In genomic region chr16:62936316-62936715, GRCm38 (mm10) we compare ENCODE assay signal across 19 mouse cellular contexts.
"Had no signal": no experiment of that assay in that cellular context is flagged by ENCODE, and none has a peak within 500 bp of the region (broad histone marks: within the 10 kb centered on the region; RNA-seq: fewer than 3 reads in every experiment).

No protein-coding gene starts in this region.

- ATAC-seq: liver, postnatal 0 days; lung, postnatal 0 days; midbrain, embryonic 16.5 days had no signal

- H3K36me3 ChIP-seq: kidney, embryonic 15.5 days; midbrain, embryonic 12.5 days; neural tube, embryonic 13.5 days had no signal

- H3K27me3 ChIP-seq: kidney, embryonic 15.5 days; midbrain, embryonic 12.5 days; neural tube, embryonic 13.5 days had no signal

- H3K4me3 ChIP-seq: kidney, embryonic 15.5 days; left cerebral cortex, adult 2 months; midbrain, embryonic 12.5 days; myocyte; neural tube, embryonic 13.5 days had no signal

- DNase-seq: kidney, postnatal 10 days; kidney, postnatal 36 days; layer of hippocampus, postnatal 36 days; liver, postnatal 0 days; right cerebral cortex, postnatal 14 days; right cerebral cortex, postnatal 4 days; thymus, adult 2 months; thymus, postnatal 25 days had no signal

- H3K9me3 ChIP-seq: kidney, embryonic 15.5 days; midbrain, embryonic 12.5 days; neural tube, embryonic 13.5 days had no signal

- H3K4me2 ChIP-seq: kidney, embryonic 15.5 days; lung, embryonic 14.5 days; midbrain, embryonic 12.5 days; neural tube, embryonic 13.5 days had no signal

- H3K27ac ChIP-seq: kidney, embryonic 15.5 days; left cerebral cortex, adult 2 months; liver, embryonic 14.5 days; macrophage; midbrain, embryonic 12.5 days; neural tube, embryonic 13.5 days; stomach, postnatal 0 days had no signal

- H3K9ac ChIP-seq: kidney, embryonic 15.5 days; liver, embryonic 14.5 days; liver, postnatal 0 days; lung, embryonic 14.5 days; midbrain, embryonic 12.5 days; neural tube, embryonic 13.5 days had no signal

- H3K4me1 ChIP-seq: kidney, embryonic 15.5 days; midbrain, embryonic 12.5 days; neural tube, embryonic 13.5 days had no signal
